Mouse (Mus musculus) heart, postnatal 25 days (tissue): ENCODE measurements around the gene Nrtn. TPM values are rescaled to one million over a fixed set of nuclear protein-coding genes. Genes with fewer than 3 reads are reported as not detected.
A peak's percentile ranks its signal among the peaks of the same experiment; 100 is the strongest.

ENCODE experiments used
- DNase-seq: peaks from one replicate; pipeline ENCODE4 v3.0.0; 2022; ENCODE audit warnings: low spot score
- intact Hi-C: fragments of 180-260 bp; cut with DNase I; formaldehyde crosslinking; loops from one replicate; pipeline ENCODE4 v1.15.1; 2025
- total RNA-seq, 2 experiments: library from RNA; stranded (reverse); gene quantifications; 2 replicates each; pipeline ENCODE4 v1.2.3; 2021

Gene Nrtn
- total RNA-seq, 2 experiments from 2014 or later, result 25.7 to 28.8 TPM

GRCm38 (mm10) chr17:56729151-56729550, 28.2 kb downstream of the Nrtn start:
- intact Hi-C loops, result no loop called here
- no peak for DNase-seq

- DNase-seq, result no peak
- intact Hi-C loops, result no loop called here
Observed at GRCm38 (mm10) chr17:56728117-56728516, 29.2 kb downstream of the Nrtn start.

GRCm38 (mm10) chr17:56727659-56728058, 29.7 kb downstream of the Nrtn start:
- intact Hi-C loops, result no loop called here
- DNase-seq, result no peak

GRCm38 (mm10) chr17:56727029-56727649, 30.2 kb downstream of the Nrtn start:
- no peak for DNase-seq
- intact Hi-C loops, result no loop called here

GRCm38 (mm10) chr17:56723419-56724161, 33.7 kb downstream of the Nrtn start:
- intact Hi-C loops, result no loop called here
- no peak for DNase-seq

GRCm38 (mm10) chr17:56722441-56722840, 34.9 kb downstream of the Nrtn start:
- intact Hi-C loops, result no loop called here
- DNase-seq, result no peak

GRCm38 (mm10) chr17:56717363-56718058, 39.8 kb downstream of the Nrtn start, which contains the start of the genes Ndufa11 and Vmac:
Ndufa11 (plus strand) TSS chr17:56717767.
Vmac (minus strand) TSS chr17:56718022.
- peak; percentile 84 for DNase-seq
- intact Hi-C loops, result loop anchor here (2.0 kb wide), 1 partner anchor 39 kb away; the partner anchor contains the start of gene Nrtn

GRCm38 (mm10) chr17:56716655-56717362, 40.5 kb downstream of the Nrtn start:
- intact Hi-C loops, result no loop called here
- peak; percentile 95 for DNase-seq

- intact Hi-C loops, result no loop called here
- no peak for DNase-seq
Observed at GRCm38 (mm10) chr17:56715914-56716654, 41.2 kb downstream of the Nrtn start.

- intact Hi-C loops, result no loop called here
- no peak for DNase-seq
Observed at GRCm38 (mm10) chr17:56715360-56715759, 42.0 kb downstream of the Nrtn start.

- intact Hi-C loops, result no loop called here
- DNase-seq, result no peak
Observed at GRCm38 (mm10) chr17:56709708-56710107, 47.6 kb downstream of the Nrtn start.

GRCm38 (mm10) chr17:56708692-56709091, 48.6 kb downstream of the Nrtn start:
- intact Hi-C loops, result no loop called here
- no peak for DNase-seq

- DNase-seq, result no peak
- intact Hi-C loops, result no loop called here
Observed at GRCm38 (mm10) chr17:56706515-56706914, 50.8 kb downstream of the Nrtn start.

GRCm38 (mm10) chr17:56703038-56703437, 54.3 kb downstream of the Nrtn start:
- no peak for DNase-seq
- intact Hi-C loops, result no loop called here

Other genes starting within 250 kb of the Nrtn start
- not detected for gene Znrf4, start 245.1 kb downstream of the Nrtn start, total RNA-seq
- gene Gm20219, start 203.1 kb downstream of the Nrtn start, total RNA-seq, result under 1 TPM; 0.26 to 0.28 TPM
- gene Safb2, start 172.9 kb downstream of the Nrtn start, total RNA-seq, result 10 to 100 TPM; 40.4 to 44.0 TPM
- 10 to 100 TPM; 64.3 to 72.3 TPM for gene Safb, start 172.7 kb downstream of the Nrtn start, total RNA-seq
- 100 to 1,000 TPM; 343 to 364 TPM for gene 2410015M20Rik, start 147.8 kb downstream of the Nrtn start, total RNA-seq
- gene Rpl36, start 144.1 kb downstream of the Nrtn start, total RNA-seq, result 100 to 1,000 TPM; 692 to 724 TPM
- 100 to 1,000 TPM; 107 to 112 TPM for gene Lonp1, start 130.6 kb downstream of the Nrtn start, total RNA-seq
- not detected for gene Catsperd, start 129.4 kb downstream of the Nrtn start, total RNA-seq
- gene Ranbp3, start 84.2 kb downstream of the Nrtn start, total RNA-seq, result 10 to 100 TPM; 35.7 to 37.5 TPM
- gene Ndufa11, start 39.8 kb downstream of the Nrtn start, total RNA-seq, result 100 to 1,000 TPM; 913 to 934 TPM
- 1 to 10 TPM; 5.0 to 5.2 TPM for gene Vmac, start 39.5 kb downstream of the Nrtn start, total RNA-seq
- gene Dus3l, start 7.2 kb upstream of the Nrtn start, total RNA-seq, result 10 to 100 TPM; 18.3 to 18.8 TPM
- under 1 TPM; 0.13 to 0.22 TPM for gene Prr22, start 12.7 kb upstream of the Nrtn start, total RNA-seq
- 1 to 10 TPM; 3.2 to 4.6 TPM for gene Rfx2, start 73.5 kb upstream of the Nrtn start, total RNA-seq
- gene Acsbg2, start 116.9 kb upstream of the Nrtn start, total RNA-seq, result not detected
- not detected for gene 1700061G19Rik, start 117.9 kb upstream of the Nrtn start, total RNA-seq
- 10 to 100 TPM; 21.6 to 21.8 TPM for gene Mllt1, start 177.9 kb upstream of the Nrtn start, total RNA-seq
- gene Acer1, start 224.6 kb upstream of the Nrtn start, total RNA-seq, result not detected
- 10 to 100 TPM; 73.4 TPM for gene Clpp, start 232.8 kb upstream of the Nrtn start, total RNA-seq
- 10 to 100 TPM; 65.4 to 77.8 TPM for gene Alkbh7, start 239.8 kb upstream of the Nrtn start, total RNA-seq
- gene Pspn, start 242.5 kb upstream of the Nrtn start, total RNA-seq, result not detected